Mouse (Mus musculus): Measurements from ENCODE around the gene Psma5. TPM values are rescaled to one million over a fixed set of nuclear protein-coding genes. Genes with fewer than 3 reads are reported as not detected.

The Psma5 gene
- polyA plus RNA-seq, 1 experiment: 55.0 TPM

DNA sequence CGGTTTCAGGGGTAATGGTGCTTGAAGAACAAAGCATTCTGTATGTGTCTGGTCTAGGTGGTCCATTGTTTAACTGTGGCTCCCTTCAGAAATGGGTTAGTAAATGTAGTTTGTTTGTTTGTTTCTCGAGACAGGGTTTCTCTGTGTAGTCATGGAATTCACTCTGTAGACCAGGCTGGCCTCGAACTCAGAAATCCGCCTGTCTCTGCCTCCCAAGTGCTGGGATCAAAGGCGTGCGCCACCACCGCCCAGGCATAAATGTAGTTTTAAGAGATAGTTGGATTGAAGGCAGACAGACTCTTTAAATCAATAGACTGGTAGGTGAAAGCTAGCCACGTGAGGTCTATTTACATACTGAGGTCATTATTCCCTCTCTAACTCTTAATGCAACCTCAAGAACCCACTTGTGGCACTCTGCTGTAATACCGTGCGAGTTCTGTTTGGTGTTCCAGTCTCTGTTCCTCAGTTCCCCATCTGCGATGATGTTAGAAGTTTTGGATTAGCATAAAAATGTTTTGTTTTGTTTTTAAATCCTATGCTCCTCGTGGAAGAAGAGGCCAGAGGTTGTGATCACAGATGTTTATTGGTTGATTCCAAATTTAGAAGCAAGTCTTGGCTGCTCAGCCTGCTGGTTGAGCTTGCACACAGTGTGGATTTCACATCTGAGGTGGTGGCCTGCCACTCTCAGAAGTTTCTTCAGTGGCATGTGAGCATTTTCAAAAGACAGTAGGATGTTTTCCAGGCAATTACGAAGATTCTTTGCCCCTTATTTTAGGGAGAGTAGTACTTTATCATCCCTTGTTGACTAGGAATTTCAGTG is 32.8 kb downstream of the Psma5 start:
- peak overlapping the region; percentile 24; the same call in 1 of the 2 replicates for H3K27ac ChIP-seq (ENCODE audit: insufficient read depth, low read depth, low read length)
- H3K27me3 ChIP-seq (replicated peaks; ENCODE audit: control insufficient read depth, insufficient read depth, low read length): no peaks in the 10 kb centered on the region
- DNase-seq: no peak
- H3K4me3 ChIP-seq (ENCODE audit: insufficient read depth, low read depth, low read length): no peak overlapping the region
- TF ChIP-seq CTCF (conservative IDR thresholded peaks at IDR 0.05; ENCODE audit: insufficient read depth, insufficient read length, low read depth, low read length): no peak
- no peak for TF ChIP-seq POLR2A (IDR thresholded peaks at IDR 0.05; ENCODE audit: low read depth, low read length)
- H3K36me3 ChIP-seq (ENCODE audit: control insufficient read depth, insufficient read depth, low read length): no peaks in the 10 kb centered on the region
- WGBS: 70% methylated on average over 13 of the region's 13 CpGs
- peaks cover 26% of the 10 kb centered on the region; the same call in 1 of the 2 replicates for H3K4me1 ChIP-seq (ENCODE audit: control insufficient read depth, insufficient read depth, low read length)

DNA sequence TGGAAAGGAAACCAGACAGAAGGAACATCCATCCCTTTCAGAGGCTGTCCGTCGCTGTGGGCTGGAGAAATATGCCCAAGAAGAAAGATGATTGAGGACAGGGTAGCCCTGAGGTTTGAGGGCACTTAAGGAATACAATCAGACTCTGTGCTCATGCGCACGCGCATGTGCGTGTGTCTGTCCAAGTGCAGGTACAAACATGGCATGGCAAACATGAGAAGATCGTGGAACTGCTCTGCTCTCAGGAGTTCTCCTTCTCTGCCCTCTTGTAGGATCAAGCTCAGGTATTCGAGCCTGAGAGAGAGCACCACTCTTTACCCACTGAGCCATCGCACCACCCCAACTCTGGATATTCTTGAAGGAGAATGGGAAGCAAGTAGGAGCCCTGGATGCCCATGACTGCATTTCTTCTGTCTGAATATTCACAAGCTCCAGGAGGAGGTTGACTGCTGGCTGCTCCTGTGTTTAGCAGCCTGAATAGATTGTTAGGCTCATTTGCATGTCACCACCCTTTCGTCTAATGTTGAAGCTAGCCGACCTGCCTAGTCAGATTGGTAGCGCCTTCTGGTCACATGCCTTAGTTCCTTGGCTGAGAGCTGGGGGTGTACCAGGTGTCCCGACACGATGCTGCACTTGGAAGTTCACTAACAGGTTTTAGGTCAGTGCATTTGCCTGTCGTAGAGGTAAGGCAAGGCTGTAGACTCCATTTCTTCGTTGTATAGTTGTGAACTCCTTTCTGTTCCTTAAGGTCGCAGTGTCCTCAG is 34.5 kb downstream of the Psma5 start:
- peak; percentile 70 for DNase-seq
- Histone ChIP-seq H3K4me1 (ENCODE audit: control insufficient read depth, insufficient read depth, low read length) (peaks cover 30% of the 10 kb centered on the region; the same call in 1 of the 2 replicates), H3K27me3 (replicated peaks; ENCODE audit: control insufficient read depth, insufficient read depth, low read length) (no peaks in the 10 kb centered on the region), H3K36me3 (ENCODE audit: control insufficient read depth, insufficient read depth, low read length) (no peaks in the 10 kb centered on the region), H3K4me3 (ENCODE audit: insufficient read depth, low read depth, low read length) (no peak overlapping the region), H3K27ac (ENCODE audit: insufficient read depth, low read depth, low read length) (peak overlapping the region; percentile 84)
- 62% methylated on average over 17 of the region's 17 CpGs for WGBS
- TF ChIP-seq POLR2A (IDR thresholded peaks at IDR 0.05; ENCODE audit: low read depth, low read length): no peak
- TF ChIP-seq CTCF (conservative IDR thresholded peaks at IDR 0.05; ENCODE audit: insufficient read depth, insufficient read length, low read depth, low read length): no peak

DNA sequence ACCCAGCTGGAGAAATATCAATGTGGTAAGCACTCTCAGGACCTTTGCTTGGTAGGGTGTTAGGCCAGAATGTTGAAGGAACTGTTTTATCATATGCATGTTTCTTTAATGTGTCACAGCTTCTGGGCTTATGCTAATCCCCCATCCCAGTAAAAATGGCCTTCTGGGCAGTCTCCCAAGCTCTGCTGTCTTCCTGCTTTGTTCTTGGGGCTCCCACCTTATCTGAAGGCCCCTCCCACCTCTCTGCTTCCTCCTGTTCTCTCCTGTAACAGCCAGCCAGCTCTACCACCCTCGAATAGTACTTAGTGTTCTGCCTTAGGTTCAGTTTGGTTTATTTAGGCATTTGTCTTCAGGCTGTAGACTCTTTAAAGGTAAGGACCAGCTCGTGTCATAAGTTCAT is 37.7 kb downstream of the Psma5 start:
- H3K4me1 ChIP-seq (ENCODE audit: control insufficient read depth, insufficient read depth, low read length): peaks cover 28% of the 10 kb centered on the region
- H3K27me3 ChIP-seq (replicated peaks; ENCODE audit: control insufficient read depth, insufficient read depth, low read length): no peaks in the 10 kb centered on the region
- H3K4me3 ChIP-seq (ENCODE audit: insufficient read depth, low read depth, low read length): no peak overlapping the region
- no peaks in the 10 kb centered on the region for H3K36me3 ChIP-seq (ENCODE audit: control insufficient read depth, insufficient read depth, low read length)
- TF ChIP-seq POLR2A (IDR thresholded peaks at IDR 0.05; ENCODE audit: low read depth, low read length): no peak
- no peak for TF ChIP-seq CTCF (conservative IDR thresholded peaks at IDR 0.05; ENCODE audit: insufficient read depth, insufficient read length, low read depth, low read length)
- WGBS: 37% methylated on average over 2 of the region's 2 CpGs
- no peak for DNase-seq
- peak overlapping the region; percentile 61 for H3K27ac ChIP-seq (ENCODE audit: insufficient read depth, low read depth, low read length)

DNA sequence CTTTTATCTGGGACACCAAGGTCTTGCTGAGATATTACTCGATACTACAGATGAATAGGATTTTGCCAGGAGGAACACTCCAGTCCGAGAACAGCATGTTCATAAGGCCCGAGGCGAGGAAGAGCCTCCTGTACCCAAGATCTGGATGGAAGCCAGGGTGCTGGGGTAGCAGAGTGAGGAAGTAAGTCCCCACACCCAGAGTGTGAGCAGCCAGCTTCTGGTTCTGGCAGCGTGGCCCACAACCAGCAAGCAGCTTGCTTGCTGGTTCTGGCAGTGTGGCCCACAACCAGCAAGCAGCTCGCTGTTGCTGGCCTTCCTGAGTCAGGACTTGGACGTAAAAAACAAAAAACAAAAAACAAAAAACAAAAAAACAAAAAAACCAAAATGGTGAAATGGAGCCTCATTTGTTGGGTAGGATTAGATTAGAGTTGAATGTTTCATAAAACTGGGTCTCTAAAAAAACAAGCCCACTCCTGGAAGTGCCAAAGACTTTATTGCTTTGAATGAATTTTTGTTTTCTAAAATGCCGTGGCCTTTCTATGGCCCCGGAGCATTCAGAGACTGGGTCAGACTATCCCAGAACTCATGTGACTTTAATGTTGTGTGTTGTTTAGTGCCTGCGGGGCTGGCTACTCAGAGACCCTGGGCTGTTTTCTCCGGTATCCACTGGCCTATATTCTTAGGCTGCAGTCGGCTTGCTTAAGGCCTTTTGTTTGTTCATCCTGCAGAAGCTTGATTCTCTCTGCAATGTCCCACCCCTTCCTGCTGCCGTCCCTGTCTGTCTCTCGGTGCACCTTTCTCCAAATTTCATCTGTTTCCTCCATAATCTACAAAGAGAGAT is 38.9 kb downstream of the Psma5 start:
- peaks cover 27% of the 10 kb centered on the region for H3K4me1 ChIP-seq (ENCODE audit: control insufficient read depth, insufficient read depth, low read length)

DNA sequence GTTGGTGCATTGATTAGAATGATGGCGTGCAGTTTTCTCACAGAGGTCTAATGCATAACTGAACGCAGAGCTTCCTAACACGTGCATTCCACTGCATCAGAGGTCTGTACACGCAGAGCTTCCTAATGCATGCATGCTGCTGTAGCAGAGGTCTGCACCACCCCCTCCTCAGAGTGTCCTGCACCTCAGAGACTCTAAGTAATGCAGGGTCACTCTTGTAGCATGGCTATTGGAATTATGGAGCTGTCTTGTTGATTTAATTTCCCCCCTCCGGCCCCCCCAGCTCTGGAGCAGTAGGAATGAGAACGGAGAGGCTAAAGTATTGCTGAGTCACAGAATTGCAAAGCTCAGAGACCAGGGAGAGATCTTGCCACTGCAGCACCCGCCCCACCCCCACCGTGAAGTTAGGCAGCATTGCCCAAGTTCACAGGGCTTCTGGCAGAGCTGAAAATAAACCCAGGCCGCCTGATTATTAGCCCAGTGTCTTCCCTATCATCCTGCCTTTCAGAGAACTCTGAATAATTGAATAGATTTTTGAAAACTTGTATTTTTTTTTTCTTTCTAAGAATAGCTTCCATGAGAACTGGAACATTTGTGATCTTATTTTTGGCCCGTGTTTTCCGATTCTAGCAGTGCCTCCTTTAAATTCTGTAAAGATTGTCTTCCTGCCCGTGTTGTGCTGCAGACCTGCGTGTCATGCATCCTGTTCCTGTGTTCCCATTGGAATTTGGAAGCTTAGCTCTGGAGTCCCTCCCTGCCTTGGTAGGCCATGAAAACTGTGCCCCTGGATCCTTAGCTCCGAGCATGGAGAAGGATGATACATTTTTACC is 39.7 kb downstream of the Psma5 start:
- no peak overlapping the region for H3K4me3 ChIP-seq (ENCODE audit: insufficient read depth, low read depth, low read length)
- H3K27me3 ChIP-seq (replicated peaks; ENCODE audit: control insufficient read depth, insufficient read depth, low read length): no peaks in the 10 kb centered on the region
- peak; percentile 71 for DNase-seq
- WGBS: 17% methylated on average over 14 of the region's 14 CpGs
- H3K27ac ChIP-seq (ENCODE audit: insufficient read depth, low read depth, low read length): peak overlapping the region; percentile 80
- TF ChIP-seq POLR2A (IDR thresholded peaks at IDR 0.05; ENCODE audit: low read depth, low read length) (no peak), CTCF (conservative IDR thresholded peaks at IDR 0.05; ENCODE audit: insufficient read depth, insufficient read length, low read depth, low read length) (no peak)
- peaks cover 23% of the 10 kb centered on the region for H3K4me1 ChIP-seq (ENCODE audit: control insufficient read depth, insufficient read depth, low read length)
- no peaks in the 10 kb centered on the region for H3K36me3 ChIP-seq (ENCODE audit: control insufficient read depth, insufficient read depth, low read length)

More for the DNA sequence above, 38.9 kb downstream of the Psma5 start:
- DNase-seq: peak; percentile 70
- WGBS: 31% methylated on average over 14 of the region's 14 CpGs
- no peaks in the 10 kb centered on the region for H3K27me3 ChIP-seq (replicated peaks; ENCODE audit: control insufficient read depth, insufficient read depth, low read length)
- peak overlapping the region; percentile 51 for H3K27ac ChIP-seq (ENCODE audit: insufficient read depth, low read depth, low read length)
- no peak for TF ChIP-seq CTCF (conservative IDR thresholded peaks at IDR 0.05; ENCODE audit: insufficient read depth, insufficient read length, low read depth, low read length)
- TF ChIP-seq POLR2A (IDR thresholded peaks at IDR 0.05; ENCODE audit: low read depth, low read length): no peak
- H3K36me3 ChIP-seq (ENCODE audit: control insufficient read depth, insufficient read depth, low read length): no peaks in the 10 kb centered on the region
- no peak overlapping the region for H3K4me3 ChIP-seq (ENCODE audit: insufficient read depth, low read depth, low read length)

DNA sequence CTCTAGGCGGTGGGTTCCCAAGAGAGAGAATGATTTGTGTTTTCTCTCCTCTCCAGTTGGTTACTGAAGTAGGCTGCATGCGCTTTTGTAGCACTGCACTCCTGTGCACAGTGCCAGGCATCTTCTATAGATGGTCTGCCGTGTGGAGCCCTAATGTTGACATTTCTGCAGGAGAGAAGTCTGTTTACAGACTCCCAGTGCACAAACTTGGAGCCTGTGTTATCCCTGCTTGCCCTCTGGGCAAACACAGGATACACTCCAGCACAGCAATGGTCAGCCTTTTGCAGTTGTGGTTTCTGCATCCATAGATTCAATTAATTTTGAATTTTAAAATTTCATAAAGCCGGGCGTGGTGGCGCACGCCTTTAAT is 40.3 kb downstream of the Psma5 start:
- WGBS: 82% methylated on average over 7 of the region's 7 CpGs
- no peaks in the 10 kb centered on the region for H3K36me3 ChIP-seq (ENCODE audit: control insufficient read depth, insufficient read depth, low read length)
- H3K27ac ChIP-seq (ENCODE audit: insufficient read depth, low read depth, low read length): peak overlapping the region; percentile 80
- TF ChIP-seq CTCF (conservative IDR thresholded peaks at IDR 0.05; ENCODE audit: insufficient read depth, insufficient read length, low read depth, low read length): no peak
- no peak for TF ChIP-seq POLR2A (IDR thresholded peaks at IDR 0.05; ENCODE audit: low read depth, low read length)
- H3K27me3 ChIP-seq (replicated peaks; ENCODE audit: control insufficient read depth, insufficient read depth, low read length): no peaks in the 10 kb centered on the region
- no peak overlapping the region for H3K4me3 ChIP-seq (ENCODE audit: insufficient read depth, low read depth, low read length)
- peaks cover 19% of the 10 kb centered on the region for H3K4me1 ChIP-seq (ENCODE audit: control insufficient read depth, insufficient read depth, low read length)
- no peak for DNase-seq
